Mouse (Mus musculus) embryonic fibroblast, embryonic 13.5 days (primary cell): Measurements from ENCODE around the gene Ttyh3.

Experiments used
- CTCF ChIP-seq: IDR thresholded peaks from 2 replicates; pipeline ENCODE4 v1.5.1; 2011; ENCODE audit warnings: mild to moderate bottlenecking, control low read depth, low read length, moderate library complexity, borderline replicate concordance; ENCODE audit not compliant: insufficient read depth
- POLR2A ChIP-seq: IDR thresholded peaks from 2 replicates; pipeline ENCODE4 v1.6.1; 2011; ENCODE audit warnings: low read depth, mild to moderate bottlenecking, control low read depth, low read length, moderate library complexity

DNA sequence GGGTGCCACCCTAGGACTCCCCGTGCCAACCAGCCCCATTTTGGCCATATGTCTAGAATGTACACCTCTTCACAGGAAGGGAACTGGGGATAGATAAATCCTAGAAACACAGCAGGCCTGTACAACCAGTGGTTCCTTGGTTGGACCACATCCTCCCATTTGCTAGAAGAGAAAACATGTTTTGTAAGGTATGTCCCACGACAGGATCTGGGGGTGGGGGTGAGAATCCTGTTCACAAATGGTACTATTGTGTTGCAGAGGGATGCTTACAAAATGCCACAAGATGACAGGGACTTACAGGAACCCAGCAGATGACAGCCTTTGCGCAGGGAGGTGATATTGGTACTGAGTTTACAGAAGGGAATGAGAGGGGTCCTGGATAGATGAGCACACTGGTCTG lies 10.8 kb downstream of the Ttyh3 start:
- TF ChIP-seq CTCF (no peak), POLR2A (no peak)
